Mouse (Mus musculus) layer of hippocampus, adult 9-10 months (tissue): ENCODE data around the gene Tmem106c.
A peak's percentile ranks its signal among the peaks of the same experiment; 100 is the strongest.

ENCODE experiments used
- DNase-seq: peaks from one replicate; pipeline ENCODE4 v3.0.0; 2022; ENCODE audit warnings: low spot score

Gene Tmem106c

GRCm38 (mm10) chr15:98001321-98002112 is 37.5 kb downstream of the Tmem106c start:
- DNase-seq: no peak

- peak; percentile 32 for DNase-seq
These were observed 38.4 kb downstream of the Tmem106c start for GRCm38 (mm10) chr15:98002113-98002990.

GRCm38 (mm10) chr15:98002991-98003821 is 39.2 kb downstream of the Tmem106c start:
- DNase-seq: no peak

- DNase-seq: no peak
These were observed 40.1 kb downstream of the Tmem106c start, which contains the start of gene Col2a1 for GRCm38 (mm10) chr15:98003822-98004739. TSS of gene Col2a1 (minus strand) at chr15:98004695.

- DNase-seq: no peak
These were observed 40.8 kb downstream of the Tmem106c start for GRCm38 (mm10) chr15:98004740-98005159.

- DNase-seq: no peak
These were observed 41.2 kb downstream of the Tmem106c start for GRCm38 (mm10) chr15:98005181-98005580.

GRCm38 (mm10) chr15:98012810-98013209 is 48.8 kb downstream of the Tmem106c start:
- DNase-seq: no peak

- no peak for DNase-seq
These were observed 53.9 kb downstream of the Tmem106c start for GRCm38 (mm10) chr15:98017925-98018324.

GRCm38 (mm10) chr15:98019047-98019446 is 55.0 kb downstream of the Tmem106c start:
- DNase-seq: no peak
